Mouse (Mus musculus): ENCODE measurements at regions not wholly inside any gene's neighbourhood (a gene's known extent, or its start where the extent isn't known, plus 50 kb on each side); places are given as distances from the start of the nearest gene placed in this dataset.

- no peaks in the 10 kb centered on the region for H3K4me1 ChIP-seq (ENCODE audit: insufficient read depth, low read length)
- H3K36me3 ChIP-seq (ENCODE audit: insufficient read depth, low read length) = no peaks in the 10 kb centered on the region
- ATAC-seq (ENCODE audit: low FRiP score, low TSS enrichment) = no peak
- no peak overlapping the region for H3K27ac ChIP-seq (ENCODE audit: low read length)
- WGBS = 56% methylated on average over 5 of the region's 5 CpGs
- no peaks in the 10 kb centered on the region; the same call in 1 of the 2 replicates for H3K27me3 ChIP-seq (ENCODE audit: insufficient read depth, low read length)
- no peaks in the 10 kb centered on the region for H3K9me3 ChIP-seq (ENCODE audit: low read length)
- no peak overlapping the region for H3K4me2 ChIP-seq (replicated peaks; ENCODE audit: low read depth, low read length)
- no peak overlapping the region for H3K9ac ChIP-seq (replicated peaks; ENCODE audit: low read length)
- H3K4me3 ChIP-seq (ENCODE audit: low read length) = no peak overlapping the region
Observed at GRCm38 (mm10) chrX:52668679-52669078, 54.9 kb upstream of the Gpc3 start.

GRCm38 (mm10) chrX:52679045-52679444 is 65.3 kb upstream of the Gpc3 start:
- Histone ChIP-seq H3K27me3 (ENCODE audit: insufficient read depth, low read length) (no peaks in the 10 kb centered on the region), H3K9me3 (ENCODE audit: low read length) (no peaks in the 10 kb centered on the region), H3K9ac (replicated peaks; ENCODE audit: low read length) (no peak overlapping the region), H3K4me1 (ENCODE audit: insufficient read depth, low read length) (no peaks in the 10 kb centered on the region), H3K4me3 (ENCODE audit: low read length) (no peak overlapping the region), H3K27ac (ENCODE audit: low read length) (no peak overlapping the region), H3K4me2 (replicated peaks; ENCODE audit: low read depth, low read length) (0 out of 2 replicates have a peak overlapping the region, but pooled peaks have one; percentile 26), H3K36me3 (ENCODE audit: insufficient read depth, low read length) (no peaks in the 10 kb centered on the region)
- ATAC-seq (ENCODE audit: low FRiP score, low TSS enrichment) = no peak
- WGBS = 23% methylated on average over 5 of the region's 5 CpGs

- Histone ChIP-seq H3K4me1 (ENCODE audit: insufficient read depth, low read length) (no peaks in the 10 kb centered on the region), H3K36me3 (ENCODE audit: insufficient read depth, low read length) (no peaks in the 10 kb centered on the region), H3K9ac (replicated peaks; ENCODE audit: low read length) (no peak overlapping the region), H3K4me3 (ENCODE audit: low read length) (no peak overlapping the region), H3K27ac (ENCODE audit: low read length) (no peak overlapping the region), H3K4me2 (replicated peaks; ENCODE audit: low read depth, low read length) (no peak overlapping the region), H3K27me3 (ENCODE audit: insufficient read depth, low read length) (no peaks in the 10 kb centered on the region; the same call in 1 of the 2 replicates), H3K9me3 (ENCODE audit: low read length) (no peaks in the 10 kb centered on the region)
- ATAC-seq (ENCODE audit: low FRiP score, low TSS enrichment) = no peak
- WGBS = 49% methylated on average over 2 of the region's 2 CpGs
Observed at GRCm38 (mm10) chrX:52694392-52694791, 80.6 kb upstream of the Gpc3 start.

GRCm38 (mm10) chrX:52699615-52700014 is 85.9 kb upstream of the Gpc3 start:
- Histone ChIP-seq H3K4me2 (replicated peaks; ENCODE audit: low read depth, low read length) (no peak overlapping the region), H3K9me3 (ENCODE audit: low read length) (no peaks in the 10 kb centered on the region), H3K4me3 (ENCODE audit: low read length) (no peak overlapping the region), H3K27ac (ENCODE audit: low read length) (no peak overlapping the region), H3K27me3 (ENCODE audit: insufficient read depth, low read length) (no peaks in the 10 kb centered on the region; the same call in 1 of the 2 replicates), H3K4me1 (ENCODE audit: insufficient read depth, low read length) (no peaks in the 10 kb centered on the region), H3K36me3 (ENCODE audit: insufficient read depth, low read length) (no peaks in the 10 kb centered on the region), H3K9ac (replicated peaks; ENCODE audit: low read length) (no peak overlapping the region)
- 71% methylated on average over 1 of the region's 1 CpGs for WGBS
- no peak for ATAC-seq (ENCODE audit: low FRiP score, low TSS enrichment)

GRCm38 (mm10) chrX:52717495-52717894 is 73.5 kb upstream of the Ccdc160 start:
- Histone ChIP-seq H3K4me1 (ENCODE audit: insufficient read depth, low read length) (no peaks in the 10 kb centered on the region), H3K27me3 (ENCODE audit: insufficient read depth, low read length) (peaks cover 2% of the 10 kb centered on the region; the same call in 1 of the 2 replicates), H3K9ac (replicated peaks; ENCODE audit: low read length) (no peak overlapping the region), H3K4me3 (ENCODE audit: low read length) (no peak overlapping the region), H3K36me3 (ENCODE audit: insufficient read depth, low read length) (no peaks in the 10 kb centered on the region), H3K27ac (ENCODE audit: low read length) (no peak overlapping the region), H3K4me2 (replicated peaks; ENCODE audit: low read depth, low read length) (no peak overlapping the region), H3K9me3 (ENCODE audit: low read length) (no peaks in the 10 kb centered on the region)
- ATAC-seq (ENCODE audit: low FRiP score, low TSS enrichment) = no peak
- WGBS = 25% methylated on average over 3 of the region's 3 CpGs

- ATAC-seq (ENCODE audit: low FRiP score, low TSS enrichment) = no peak
- H3K9ac ChIP-seq (replicated peaks; ENCODE audit: low read length) = no peak overlapping the region
- no peaks in the 10 kb centered on the region for H3K9me3 ChIP-seq (ENCODE audit: low read length)
- H3K4me2 ChIP-seq (replicated peaks; ENCODE audit: low read depth, low read length) = no peak overlapping the region
- no peaks in the 10 kb centered on the region for H3K36me3 ChIP-seq (ENCODE audit: insufficient read depth, low read length)
- no peak overlapping the region for H3K4me3 ChIP-seq (ENCODE audit: low read length)
- peaks cover 11% of the 10 kb centered on the region for H3K27me3 ChIP-seq (ENCODE audit: insufficient read depth, low read length)
- 76% methylated on average over 3 of the region's 3 CpGs for WGBS
- no peak overlapping the region for H3K27ac ChIP-seq (ENCODE audit: low read length)
- H3K4me1 ChIP-seq (ENCODE audit: insufficient read depth, low read length) = no peaks in the 10 kb centered on the region
Observed at GRCm38 (mm10) chrX:52738116-52738515, 52.9 kb upstream of the Ccdc160 start.
